Mouse (Mus musculus) urinary bladder, adult 18-20 months (tissue): ENCODE data around the gene Cdc25a.

Source experiments
- DNase-seq, 2 experiments: peaks; one replicate each; pipeline ENCODE4 v3.0.0; 2022; ENCODE audit warnings: low spot score in 2 of 2, mixed read lengths in 2 of 2

Gene Cdc25a

GRCm38 (mm10) chr9:109892651-109893250 lies 17.4 kb downstream of the Cdc25a start:
- peak in 1 of 2 experiments; percentile 63 for DNase-seq

- peak; percentile 35 to 48 for DNase-seq
These were observed 19.2 kb downstream of the Cdc25a start for GRCm38 (mm10) chr9:109894413-109895090.

- no peak for DNase-seq
These were observed 20.2 kb downstream of the Cdc25a start for GRCm38 (mm10) chr9:109895593-109895992.

- DNase-seq: no peak
These were observed 21.1 kb downstream of the Cdc25a start for GRCm38 (mm10) chr9:109896253-109897150.

GRCm38 (mm10) chr9:109898027-109898426 lies 22.6 kb downstream of the Cdc25a start:
- no peak for DNase-seq

GRCm38 (mm10) chr9:109899361-109899760 lies 24.0 kb downstream of the Cdc25a start:
- no peak for DNase-seq

GRCm38 (mm10) chr9:109899774-109900173 lies 24.4 kb downstream of the Cdc25a start:
- DNase-seq: no peak

GRCm38 (mm10) chr9:109900604-109901003 lies 25.2 kb downstream of the Cdc25a start:
- DNase-seq: no peak

- no peak for DNase-seq
These were observed 26.9 kb downstream of the Cdc25a start for GRCm38 (mm10) chr9:109902246-109902645.

GRCm38 (mm10) chr9:109902740-109903139 lies 27.4 kb downstream of the Cdc25a start:
- no peak for DNase-seq

- no peak for DNase-seq
These were observed 31.9 kb downstream of the Cdc25a start for GRCm38 (mm10) chr9:109907300-109907699.

- DNase-seq: no peak
These were observed 32.5 kb downstream of the Cdc25a start for GRCm38 (mm10) chr9:109907774-109908465.

- no peak for DNase-seq
These were observed 33.7 kb downstream of the Cdc25a start for GRCm38 (mm10) chr9:109909102-109909501.

- DNase-seq: no peak
These were observed 34.5 kb downstream of the Cdc25a start for GRCm38 (mm10) chr9:109909926-109910325.

GRCm38 (mm10) chr9:109911779-109912178 lies 36.4 kb downstream of the Cdc25a start:
- DNase-seq: no peak

- no peak for DNase-seq
These were observed 39.0 kb downstream of the Cdc25a start for GRCm38 (mm10) chr9:109914269-109914926.

GRCm38 (mm10) chr9:109917931-109918330 lies 42.6 kb downstream of the Cdc25a start:
- DNase-seq: no peak

GRCm38 (mm10) chr9:109929131-109929530 lies 53.8 kb downstream of the Cdc25a start:
- DNase-seq: no peak

GRCm38 (mm10) chr9:109930063-109930462 lies 54.7 kb downstream of the Cdc25a start:
- DNase-seq: no peak

GRCm38 (mm10) chr9:109930752-109931151 lies 55.4 kb downstream of the Cdc25a start:
- DNase-seq: no peak
